Mouse (Mus musculus) embryonic facial prominence, embryonic 13.5 days (tissue): ENCODE results near the gene Ramp3. TPM values are rescaled to one million over a fixed set of nuclear protein-coding genes. Genes with fewer than 3 reads are reported as not detected.

Experiments
- ATAC-seq: fragments of 200-750 bp; cut with Nextera tagmentation; 2 replicates; pipeline ENCODE4 v1.8.0; 2017; ENCODE audit warnings: low read depth; ENCODE audit not compliant: insufficient number of reproducible peaks, insufficient read depth, low FRiP score, low TSS enrichment
- H3K27ac ChIP-seq: fragments of 300-500 bp; sonication (generic); 2 replicates; pipeline ENCODE4 v1.5.1; 2015; ENCODE audit warnings: moderate library complexity, mild to moderate bottlenecking, inconsistent platforms
- H3K27me3 ChIP-seq: fragments of 300-500 bp; sonication (generic); 2 replicates; pipeline ENCODE4 v1.6.1; 2015; ENCODE audit warnings: mild to moderate bottlenecking, inconsistent platforms
- H3K36me3 ChIP-seq: fragments of 300-500 bp; sonication (generic); 2 replicates; pipeline ENCODE4 v1.6.1; 2015; ENCODE audit warnings: mild to moderate bottlenecking, inconsistent platforms
- H3K4me1 ChIP-seq: fragments of 300-500 bp; sonication (generic); 2 replicates; pipeline ENCODE4 v1.6.1; 2015; ENCODE audit warnings: inconsistent platforms
- H3K4me2 ChIP-seq: fragments of 300-500 bp; sonication (generic); 2 replicates; pipeline ENCODE4 v1.6.1; 2015; ENCODE audit warnings: moderate library complexity, mild to moderate bottlenecking, inconsistent platforms
- H3K4me3 ChIP-seq: fragments of 300-500 bp; sonication (generic); 2 replicates; pipeline ENCODE4 v1.5.1; 2015; ENCODE audit warnings: mild to moderate bottlenecking, inconsistent platforms
- H3K9ac ChIP-seq: fragments of 300-500 bp; sonication (generic); 2 replicates; pipeline ENCODE4 v1.6.1; 2015; ENCODE audit warnings: mild to moderate bottlenecking, inconsistent platforms
- H3K9me3 ChIP-seq: fragments of 300-500 bp; sonication (generic); 2 replicates; pipeline ENCODE4 v1.6.1; 2016; ENCODE audit warnings: inconsistent platforms
- WGBS: fragments of 180-500 bp; shearing (Covaris S2); methylation state at CpG from one replicate; pipeline ENCODE4 v1.1.7; 2015; ENCODE audit warnings: mixed read lengths; 5-methylcytosine and 5-hydroxymethylcytosine counted together
- polyA plus RNA-seq: library from polyadenylated mRNA; unstranded; fragments of >200 nt; fragmentation: Nextera tagmentation; extraction: Ambion mirVana; gene quantifications from 2 replicates; pipeline ENCODE4 v1.2.1, GENCODE M21; 2015

The Ramp3 gene
- polyA plus RNA-seq, 1 experiment from 2014 or later = 6.7 TPM

DNA sequence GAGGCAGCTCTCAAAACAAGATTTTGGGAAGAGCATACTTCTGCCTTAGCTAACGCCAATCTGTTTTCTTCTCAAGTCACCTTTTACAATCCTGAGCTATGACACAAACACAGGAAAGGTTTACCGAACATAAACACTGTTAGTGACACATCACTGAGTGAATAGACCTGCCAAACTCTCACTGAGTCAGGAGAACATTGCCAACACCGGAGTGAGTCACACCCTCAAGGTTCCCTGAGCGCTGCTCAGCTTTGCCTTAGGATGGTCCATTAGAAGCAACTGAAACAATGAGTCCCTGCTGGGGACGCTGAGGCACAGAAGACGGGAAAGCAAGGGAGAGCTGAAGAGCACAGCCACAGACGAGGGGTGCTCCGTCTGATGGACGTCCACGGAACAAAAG is 40.0 kb downstream of the Ramp3 start:
- ATAC-seq = no peak
- Histone ChIP-seq H3K4me3 (no peak overlapping the region), H3K36me3 (no peaks in the 10 kb centered on the region), H3K4me2 (no peak overlapping the region), H3K27ac (no peak overlapping the region), H3K4me1 (no peaks in the 10 kb centered on the region), H3K27me3 (no peaks in the 10 kb centered on the region), H3K9ac (no peak overlapping the region), H3K9me3 (no peaks in the 10 kb centered on the region)
- WGBS = 83% methylated on average over 10 of the region's 10 CpGs

DNA sequence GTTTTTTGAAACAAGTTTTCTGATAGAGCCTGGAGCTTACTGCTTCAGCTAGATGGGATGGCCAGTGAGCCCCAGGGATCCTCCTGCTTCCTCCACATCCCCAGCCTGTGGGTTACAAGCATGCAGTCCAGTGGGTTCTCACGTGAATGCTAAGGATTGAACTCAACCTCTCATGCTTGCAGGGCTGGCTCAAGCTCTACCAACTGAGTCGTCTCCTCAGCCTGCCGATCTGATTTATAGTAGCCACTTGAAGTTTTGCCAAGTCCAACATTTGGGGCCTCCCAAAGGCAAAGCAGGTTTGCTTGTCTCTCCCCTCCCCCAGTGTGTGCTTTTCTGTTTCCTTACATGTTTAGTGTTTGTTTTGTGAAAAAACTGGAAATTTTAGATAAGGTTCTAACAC is 43.9 kb downstream of the Ramp3 start:
- H3K4me1 ChIP-seq = no peaks in the 10 kb centered on the region
- H3K27me3 ChIP-seq = no peaks in the 10 kb centered on the region
- H3K4me3 ChIP-seq = no peak overlapping the region
- no peaks in the 10 kb centered on the region for H3K36me3 ChIP-seq
- 78% methylated on average over 3 of the region's 3 CpGs for WGBS
- H3K27ac ChIP-seq = no peak overlapping the region
- ATAC-seq = no peak
- H3K4me2 ChIP-seq = no peak overlapping the region
- H3K9ac ChIP-seq = no peak overlapping the region
- no peaks in the 10 kb centered on the region for H3K9me3 ChIP-seq

DNA sequence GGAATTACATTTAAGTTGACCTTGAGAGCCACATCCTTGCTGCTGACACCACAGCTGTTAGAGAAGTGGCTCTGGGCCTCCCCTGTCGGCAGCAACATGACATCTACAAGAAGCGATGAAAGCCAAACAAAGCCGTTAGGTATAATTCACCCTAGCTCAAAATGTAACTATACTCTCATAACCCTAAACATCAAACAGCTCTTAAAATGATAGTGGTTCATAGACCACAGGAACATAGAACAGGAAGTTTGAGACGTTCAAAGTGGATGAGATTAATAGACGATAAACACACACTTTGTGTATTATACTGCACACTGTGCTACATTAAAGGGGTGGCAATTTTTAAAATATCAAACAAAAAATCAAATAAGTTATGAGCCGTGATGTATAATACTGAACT is 46.5 kb downstream of the Ramp3 start:
- no peaks in the 10 kb centered on the region for H3K27me3 ChIP-seq
- no peak for ATAC-seq
- WGBS = 80% methylated on average over 6 of the region's 6 CpGs

DNA sequence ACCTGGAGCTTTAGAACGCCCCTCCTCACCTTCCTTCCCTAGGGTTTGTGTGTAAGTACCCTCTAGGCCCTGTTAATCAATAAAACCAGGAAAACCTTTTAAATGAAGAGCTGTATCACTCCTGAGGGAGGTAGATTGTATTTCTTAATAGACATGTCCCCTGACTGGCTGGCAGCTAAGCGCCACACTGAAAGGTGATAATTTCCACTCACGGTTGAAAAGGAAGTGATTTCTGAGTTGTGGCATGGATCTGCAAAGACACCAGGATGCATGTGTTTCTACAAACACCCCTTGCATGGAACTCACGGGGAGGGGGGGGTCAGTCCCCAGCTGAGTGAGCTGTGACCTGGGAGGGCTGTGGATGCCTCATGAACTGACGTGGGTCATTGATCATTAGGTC is 47.2 kb downstream of the Ramp3 start:
- H3K4me2 ChIP-seq = no peak overlapping the region
- ATAC-seq = no peak

More for the DNA sequence above, 46.5 kb downstream of the Ramp3 start:
- Histone ChIP-seq H3K4me2 (no peak overlapping the region), H3K4me3 (no peak overlapping the region), H3K36me3 (no peaks in the 10 kb centered on the region), H3K27ac (no peak overlapping the region), H3K9ac (no peak overlapping the region), H3K9me3 (no peaks in the 10 kb centered on the region), H3K4me1 (no peaks in the 10 kb centered on the region)

DNA sequence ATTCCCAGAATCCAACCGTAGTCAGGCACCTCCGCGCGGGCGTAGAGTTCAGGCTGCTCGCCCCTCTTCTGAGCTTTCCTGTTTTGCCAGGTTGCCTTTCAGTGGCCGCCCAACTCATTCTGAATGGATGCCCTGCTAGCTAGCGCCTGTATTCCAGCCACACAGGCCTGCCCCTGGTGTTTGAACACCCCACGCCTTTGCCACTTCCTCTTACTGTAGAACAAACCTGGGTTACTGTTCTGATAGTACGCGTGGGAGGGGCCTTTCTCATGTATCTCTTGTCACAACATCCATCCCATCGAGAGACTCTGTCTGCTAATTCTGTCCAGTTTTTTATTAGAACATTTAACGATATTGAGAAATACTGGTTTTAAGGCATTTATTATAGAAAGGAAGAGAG is 48.5 kb downstream of the Ramp3 start:
- no peaks in the 10 kb centered on the region for H3K27me3 ChIP-seq
- H3K27ac ChIP-seq = no peak overlapping the region
- no peak for ATAC-seq
- no peaks in the 10 kb centered on the region for H3K9me3 ChIP-seq
- H3K4me1 ChIP-seq = no peaks in the 10 kb centered on the region
- 94% methylated on average over 13 of the region's 13 CpGs for WGBS
- H3K9ac ChIP-seq = no peak overlapping the region
- H3K36me3 ChIP-seq = no peaks in the 10 kb centered on the region
- no peak overlapping the region for H3K4me3 ChIP-seq
- no peak overlapping the region for H3K4me2 ChIP-seq

More for the DNA sequence above, 47.2 kb downstream of the Ramp3 start:
- H3K4me3 ChIP-seq = no peak overlapping the region
- no peak overlapping the region for H3K27ac ChIP-seq
- 84% methylated on average over 5 of the region's 5 CpGs for WGBS
- no peaks in the 10 kb centered on the region for H3K27me3 ChIP-seq
- H3K4me1 ChIP-seq = no peaks in the 10 kb centered on the region
- no peaks in the 10 kb centered on the region for H3K9me3 ChIP-seq
- no peaks in the 10 kb centered on the region for H3K36me3 ChIP-seq
- no peak overlapping the region for H3K9ac ChIP-seq

DNA sequence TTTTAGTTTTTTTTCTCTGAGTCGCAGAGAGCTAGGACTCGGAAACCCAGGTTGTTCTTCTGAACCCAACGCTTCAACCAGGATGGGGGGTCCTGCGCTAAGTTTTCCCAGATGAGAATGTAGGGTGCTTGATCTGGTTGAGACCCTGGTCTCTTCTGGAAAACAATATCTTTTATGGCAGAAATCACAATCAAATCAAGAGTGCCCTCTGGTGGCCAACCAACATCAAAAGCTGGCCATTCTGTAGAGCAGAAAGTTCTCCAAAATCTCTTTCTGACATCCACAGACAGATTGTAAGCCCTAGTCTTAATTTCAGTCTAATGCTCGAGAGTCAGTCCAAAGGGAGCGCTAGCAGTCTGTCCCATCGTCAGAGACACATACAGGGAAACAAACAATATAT is 50.1 kb downstream of the Ramp3 start:
- no peaks in the 10 kb centered on the region for H3K36me3 ChIP-seq
- H3K4me2 ChIP-seq = no peak overlapping the region
- H3K9ac ChIP-seq = no peak overlapping the region
- no peak overlapping the region for H3K27ac ChIP-seq
- 93% methylated on average over 7 of the region's 7 CpGs for WGBS
- no peaks in the 10 kb centered on the region for H3K4me1 ChIP-seq
- H3K9me3 ChIP-seq = no peaks in the 10 kb centered on the region
- no peak overlapping the region for H3K4me3 ChIP-seq
- no peaks in the 10 kb centered on the region for H3K27me3 ChIP-seq
- ATAC-seq = no peak

DNA sequence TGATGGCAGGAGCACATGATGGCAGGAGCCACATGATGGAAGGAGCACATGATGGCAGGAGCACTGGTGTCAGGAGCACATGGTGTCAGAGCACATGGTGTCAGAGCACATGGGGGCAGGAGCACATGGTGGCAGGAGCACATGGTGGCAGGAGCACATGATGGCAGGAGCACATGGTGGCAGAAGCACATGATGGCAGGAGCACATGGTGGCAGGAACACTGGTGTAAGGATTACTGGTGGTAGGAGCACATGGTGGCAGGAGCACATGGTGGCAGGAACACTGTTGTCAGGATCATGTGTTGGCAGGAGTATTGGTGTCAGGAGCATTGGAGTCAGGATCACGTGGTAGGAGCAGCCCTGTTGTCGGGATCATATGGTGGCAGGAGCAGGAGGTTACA is 52.1 kb downstream of the Ramp3 start:
- H3K36me3 ChIP-seq = no peaks in the 10 kb centered on the region
- H3K4me3 ChIP-seq = no peak overlapping the region
- no peak overlapping the region for H3K4me2 ChIP-seq
- no peaks in the 10 kb centered on the region for H3K4me1 ChIP-seq
- WGBS = 69% methylated on average over 2 of the region's 2 CpGs
- ATAC-seq = no peak
- no peak overlapping the region for H3K9ac ChIP-seq
- no peaks in the 10 kb centered on the region for H3K27me3 ChIP-seq
- no peak overlapping the region for H3K27ac ChIP-seq
- no peaks in the 10 kb centered on the region for H3K9me3 ChIP-seq

DNA sequence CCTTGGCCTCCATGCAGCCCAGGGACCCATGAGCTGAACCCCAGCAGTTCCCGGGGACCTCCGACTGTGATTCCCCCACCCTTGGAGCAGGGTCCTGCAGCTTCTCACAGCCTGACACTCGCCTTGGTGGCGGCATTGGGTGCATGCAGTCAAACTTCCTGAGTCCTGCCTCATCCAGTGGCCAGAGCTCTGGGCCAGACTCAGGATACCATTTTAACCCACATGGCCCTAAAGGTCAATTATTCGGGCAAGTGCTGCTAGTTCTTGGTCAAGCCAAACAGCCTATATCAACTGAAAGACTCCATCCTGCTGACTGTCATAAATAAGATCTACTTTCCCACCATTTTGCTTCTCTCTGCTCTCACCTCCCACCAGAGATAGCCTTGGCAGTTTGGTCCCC is 62.4 kb downstream of the Ramp3 start:
- H3K9me3 ChIP-seq = no peaks in the 10 kb centered on the region
- H3K4me3 ChIP-seq = no peak overlapping the region
- WGBS = 85% methylated on average over 5 of the region's 5 CpGs
- no peak overlapping the region for H3K9ac ChIP-seq
- H3K27ac ChIP-seq = no peak overlapping the region
- no peaks in the 10 kb centered on the region for H3K36me3 ChIP-seq
- no peak for ATAC-seq
- no peaks in the 10 kb centered on the region for H3K4me1 ChIP-seq
- H3K4me2 ChIP-seq = no peak overlapping the region
- H3K27me3 ChIP-seq = no peaks in the 10 kb centered on the region

DNA sequence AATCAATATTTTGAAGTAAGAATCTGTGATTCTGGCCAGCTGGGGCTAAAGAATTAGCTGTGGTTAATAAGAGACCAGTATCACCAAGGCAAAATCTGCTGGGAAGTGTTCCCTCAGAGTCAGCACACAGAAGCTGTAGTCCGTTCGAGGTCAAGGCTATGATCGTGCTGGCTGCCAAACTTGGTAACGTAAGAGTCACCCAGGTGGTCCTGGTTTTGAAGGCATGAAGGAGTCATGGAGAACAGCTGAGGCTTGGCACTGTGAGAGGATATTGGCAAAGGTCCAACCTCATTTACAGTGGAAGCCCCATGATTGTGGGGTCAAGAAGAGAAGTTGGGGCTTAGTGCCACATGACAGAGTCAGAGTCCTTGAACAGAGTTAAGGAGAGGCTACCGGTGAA is 68.6 kb downstream of the Ramp3 start:
- Histone ChIP-seq H3K4me1 (0 out of 2 replicates have a peak, but pooled peaks cover 2% of the 10 kb centered on the region), H3K4me3 (no peak overlapping the region), H3K27me3 (no peaks in the 10 kb centered on the region), H3K27ac (no peak overlapping the region), H3K4me2 (no peak overlapping the region), H3K36me3 (no peaks in the 10 kb centered on the region), H3K9me3 (no peaks in the 10 kb centered on the region), H3K9ac (no peak overlapping the region)
- WGBS = 82% methylated on average over 5 of the region's 5 CpGs
- ATAC-seq = no peak

Other genes starting within 250 kb of the Ramp3 start
- 5,258 and 5,388 TPM in 2 replicates for gene Ppia, start 243.1 kb upstream of the Ramp3 start, polyA plus RNA-seq
- gene H2afv, start 214.1 kb upstream of the Ramp3 start, polyA plus RNA-seq = 656 and 746 TPM in 2 replicates
- gene Purb, start 182.6 kb upstream of the Ramp3 start, polyA plus RNA-seq = 26.9 and 28.6 TPM in 2 replicates
- 1.3 and 1.8 TPM in 2 replicates for gene Myo1g, start 137.6 kb upstream of the Ramp3 start, polyA plus RNA-seq
- 79.5 and 80.2 TPM in 2 replicates for gene Ccm2, start 111.6 kb upstream of the Ramp3 start, polyA plus RNA-seq
- gene Nacad, start 52.5 kb upstream of the Ramp3 start, polyA plus RNA-seq = 2.9 and 3.4 TPM in 2 replicates
- 33.6 and 38.5 TPM in 2 replicates for gene Tbrg4, start 32.5 kb upstream of the Ramp3 start, polyA plus RNA-seq
- not detected in 2 replicates for gene Wap, start 19.9 kb upstream of the Ramp3 start, polyA plus RNA-seq
- gene Gm11983, start 179.1 kb downstream of the Ramp3 start, polyA plus RNA-seq = not detected in 2 replicates